18 mouse cellular contexts compared by ENCODE assay signal in the genomic region with DNA sequence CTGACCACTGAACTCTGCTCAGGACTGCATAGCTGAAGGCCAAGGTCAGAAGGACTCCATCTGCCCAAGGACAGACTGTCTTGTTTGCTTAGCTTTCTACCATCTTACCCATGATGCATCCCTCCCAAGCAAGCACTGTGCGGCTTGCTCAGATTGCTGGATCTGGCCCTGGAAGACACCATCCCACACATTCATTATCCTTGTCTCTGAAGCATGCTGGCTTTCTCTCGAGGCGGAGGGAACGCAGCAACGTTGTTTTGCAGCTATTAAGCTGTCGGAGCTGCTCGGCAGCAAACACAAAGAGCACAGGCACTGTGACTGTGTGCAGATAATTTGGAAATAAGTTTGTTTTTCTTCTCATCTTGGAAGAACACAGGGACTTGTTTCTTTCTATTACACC.
A peak's percentile ranks its signal among the peaks of the same experiment; 100 is the strongest.
DNase-seq lines count a peak whose midpoint lies in the region; ATAC-seq and TF ChIP-seq lines count a peak whose summit lies in the region.
"Had no signal": no experiment of that assay in that cellular context is flagged by ENCODE, and none has a peak within 500 bp of the region (broad histone marks: within the 10 kb centered on the region; RNA-seq: fewer than 3 reads in every experiment).

No protein-coding gene starts in this region.

- no peaks in the 10 kb centered on the region for H3K36me3 ChIP-seq in kidney, postnatal 0 days (ENCODE audit: insufficient read depth, low read length)
- H3K36me3 ChIP-seq: hindbrain, embryonic 15.5 days; limb, embryonic 10.5 days; liver, embryonic 15.5 days; neural tube, embryonic 13.5 days had no signal

- TF ChIP-seq CTCF in kidney, postnatal 0 days (IDR thresholded peaks at IDR 0.05; ENCODE audit: low read depth), result no peak

- H3K27ac ChIP-seq in kidney, postnatal 0 days, result no peak overlapping the region
- H3K27ac ChIP-seq: hindbrain, embryonic 15.5 days; limb, embryonic 10.5 days; liver, embryonic 15.5 days; neural tube, embryonic 13.5 days had no signal

- H3K27me3 ChIP-seq in kidney, postnatal 0 days (ENCODE audit: insufficient read depth, low read length), result no peaks in the 10 kb centered on the region
- H3K27me3 ChIP-seq: hindbrain, embryonic 15.5 days; liver, embryonic 15.5 days; neural tube, embryonic 13.5 days had no signal

- ATAC-seq in kidney, postnatal 0 days (replicated peaks; ENCODE audit: low FRiP score, low read depth), result no peak
- ATAC-seq: CD4-positive, CD25-positive, alpha-beta regulatory T cell, adult 4 months; midbrain, embryonic 16.5 days had no signal

- intact Hi-C loops in heart, postnatal 10 days (cut with DNase I), result no loop called here

- H3K4me2 ChIP-seq in kidney, postnatal 0 days (ENCODE audit: low read length), result no peak overlapping the region
- H3K4me2 ChIP-seq: hindbrain, embryonic 15.5 days; liver, embryonic 15.5 days; neural tube, embryonic 13.5 days had no signal

- H3K9ac ChIP-seq in kidney, postnatal 0 days (ENCODE audit: low read depth, low read length), result no peak overlapping the region
- H3K9ac ChIP-seq: hindbrain, embryonic 15.5 days; liver, embryonic 15.5 days; neural tube, embryonic 13.5 days had no signal

- no peaks in the 10 kb centered on the region for H3K4me1 ChIP-seq in kidney, postnatal 0 days (replicated peaks; ENCODE audit: insufficient read depth, low read length)
- H3K4me1 ChIP-seq: hindbrain, embryonic 15.5 days; liver, embryonic 15.5 days; neural tube, embryonic 13.5 days had no signal

- 30% methylated on average over 7 of the region's 7 CpGs for WGBS in kidney, postnatal 0 days

- no peak overlapping the region for H3K4me3 ChIP-seq in kidney, postnatal 0 days (replicated peaks; ENCODE audit: low read depth, low read length)
- H3K4me3 ChIP-seq: hindbrain, embryonic 15.5 days; limb, embryonic 10.5 days; liver, embryonic 15.5 days; neural tube, embryonic 13.5 days had no signal

- H3K9me3 ChIP-seq in kidney, postnatal 0 days (replicated peaks; ENCODE audit: low read length), result no peaks in the 10 kb centered on the region
- H3K9me3 ChIP-seq: hindbrain, embryonic 15.5 days; limb, embryonic 10.5 days; liver, embryonic 15.5 days; neural tube, embryonic 13.5 days had no signal

- DNase-seq in kidney, postnatal 0 days (ENCODE audit: low spot score), result peak; percentile 15
- DNase-seq in kidney, postnatal 14 days, result no peak
- DNase-seq in right cerebral cortex, adult 2 months (ENCODE audit: low spot score in 2 of 2), result peak; percentile 57 to 61
- DNase-seq in right cerebral cortex, postnatal 4 days, result no peak
- DNase-seq in layer of hippocampus, adult 9-11 months, result peak; percentile 60
- DNase-seq in testis, postnatal 10 days (ENCODE audit: low spot score), result peak; percentile 35
- no peak for DNase-seq in gastrocnemius, adult 8-10 months (ENCODE audit: low spot score in 2 of 2)
- DNase-seq in heart, postnatal 10 days, result no peak
- DNase-seq: cerebellum, adult 11-12 months; gastrocnemius, postnatal 25 days; kidney, adult 18-20 months; lung, postnatal 4 days had no signal

Comparison
In these comparisons a context has a peak if more than half of its experiments do, and no peak if none do; other contexts are left out.
1. DNase-seq: peak in kidney, postnatal 0 days (single experiment), right cerebral cortex, adult 2 months (2 of 2), layer of hippocampus, adult 9-11 months (single experiment) and testis, postnatal 10 days (single experiment); none in kidney, postnatal 14 days (single experiment), right cerebral cortex, postnatal 4 days (single experiment), gastrocnemius, adult 8-10 months (0 of 2) and heart, postnatal 10 days (0 of 2).